Mouse (Mus musculus) MEL (cell line): ENCODE measurements around the gene Crbn. TPM values are rescaled to one million over a fixed set of nuclear protein-coding genes. Genes with fewer than 3 reads are reported as not detected.

ENCODE experiments used
- DNase-seq: peaks from one replicate; pipeline ENCODE4 v3.0.0; 2011; ENCODE audit warnings: low read depth, low spot score
- H3K27ac ChIP-seq: 2 replicates; pipeline ENCODE4 v1.5.1; 2012; ENCODE audit warnings: low read depth, mild to moderate bottlenecking, control low read depth, low read length, moderate library complexity; ENCODE audit not compliant: control insufficient read depth
- H3K27me3 ChIP-seq, 2 experiments: fragments of 150-350 bp in 1 of 2; sonication (generic) in 1 of 2; 2 replicates each; pipeline ENCODE4 v1.6.1; 2012; ENCODE audit warnings: low read length in 2 of 2, mild to moderate bottlenecking in 2 of 2, improper control_type of control experiment in 1 of 2, moderate library complexity in 1 of 2; ENCODE audit not compliant: insufficient read depth in 2 of 2, control insufficient read depth in 1 of 2
- H3K36me3 ChIP-seq, 2 experiments: 2 replicates each; pipeline ENCODE4 v1.6.1; 2012 to 2014; ENCODE audit warnings: low read length in 2 of 2, improper control_type of control experiment in 1 of 2, inconsistent platforms in 1 of 2, mild to moderate bottlenecking in 1 of 2; ENCODE audit not compliant: insufficient read depth in 2 of 2, control insufficient read depth in 1 of 2
- H3K4me1 ChIP-seq, 2 experiments: fragments of 150-350 bp in 1 of 2; sonication (generic) in 1 of 2; 2 replicates each; pipeline ENCODE4 v1.6.1; 2012; ENCODE audit warnings: low read length in 2 of 2, improper control_type of control experiment in 1 of 2, mild to moderate bottlenecking in 1 of 2; ENCODE audit not compliant: insufficient read depth in 2 of 2, control insufficient read depth in 1 of 2
- H3K4me3 ChIP-seq, 2 experiments: fragments of 150-350 bp in 1 of 2; sonication (generic) in 1 of 2; 2 replicates each; pipeline ENCODE4 v1.5.1; 2012; ENCODE audit warnings: low read depth in 2 of 2, low read length in 2 of 2, mild to moderate bottlenecking in 2 of 2, moderate library complexity in 2 of 2, control low read depth in 1 of 2, improper control_type of control experiment in 1 of 2; ENCODE audit not compliant: control insufficient read depth in 1 of 2, insufficient read depth in 1 of 2
- H3K79me2 ChIP-seq: 2 replicates; pipeline ENCODE4 v1.6.1; 2012; ENCODE audit warnings: mild to moderate bottlenecking, low read length, moderate library complexity; ENCODE audit not compliant: control insufficient read depth, poor library complexity, insufficient read depth
- H3K9ac ChIP-seq: 2 replicates; pipeline ENCODE4 v1.6.1; 2012; ENCODE audit warnings: low read depth, mild to moderate bottlenecking, control low read depth, low read length, moderate library complexity; ENCODE audit not compliant: control insufficient read depth, poor library complexity, severe bottlenecking
- H3K9me3 ChIP-seq: fragments of 150-350 bp; sonication (generic); replicated peaks from 2 replicates; pipeline ENCODE4 v1.6.1; 2012; ENCODE audit warnings: mild to moderate bottlenecking, low read length, improper control_type of control experiment, moderate library complexity; ENCODE audit not compliant: insufficient read depth
- BHLHE40 ChIP-seq: IDR thresholded peaks from 2 replicates; pipeline ENCODE4 v1.6.1; 2012; ENCODE audit warnings: low read depth, mild to moderate bottlenecking, inconsistent platforms, low read length, improper control_type of control experiment, borderline replicate concordance
- CHD2 ChIP-seq: IDR thresholded peaks from 2 replicates; pipeline ENCODE4 v1.6.1; 2011; ENCODE audit warnings: low read length, improper control_type of control experiment
- CTCF ChIP-seq, 3 experiments: IDR thresholded peaks in 2 of 3; conservative IDR thresholded peaks in 1 of 3; 2 replicates each; pipeline ENCODE4 v1.5.1; 2011 to 2012; ENCODE audit warnings: low read length in 3 of 3, low read depth in 2 of 3, mild to moderate bottlenecking in 2 of 3, improper control_type of control experiment in 1 of 3, inconsistent platforms in 1 of 3, mixed read lengths in 1 of 3, moderate library complexity in 1 of 3; ENCODE audit not compliant: control insufficient read depth in 1 of 3, insufficient read depth in 1 of 3, poor library complexity in 1 of 3, severe bottlenecking in 1 of 3
- E2F4 ChIP-seq: IDR thresholded peaks from 2 replicates; pipeline ENCODE4 v1.6.1; 2011; ENCODE audit warnings: low read depth, low read length, improper control_type of control experiment, borderline replicate concordance
- ELF1 ChIP-seq: IDR thresholded peaks from 2 replicates; pipeline ENCODE4 v1.6.1; 2014; ENCODE audit warnings: low read depth, mild to moderate bottlenecking, inconsistent platforms, low read length, improper control_type of control experiment, moderate library complexity
- EP300 ChIP-seq, 2 experiments: IDR thresholded peaks; 2 replicates each; pipeline ENCODE4 v1.6.1; 2011; ENCODE audit warnings: improper control_type of control experiment in 2 of 2, low read length in 2 of 2, low read depth in 1 of 2, mild to moderate bottlenecking in 1 of 2
- ETS1 ChIP-seq: IDR thresholded peaks from 2 replicates; pipeline ENCODE4 v1.6.1; 2012; ENCODE audit warnings: low read depth, mild to moderate bottlenecking, inconsistent platforms, low read length, improper control_type of control experiment, moderate library complexity
- HCFC1 ChIP-seq: IDR thresholded peaks from 2 replicates; pipeline ENCODE4 v1.6.1; 2012; ENCODE audit warnings: low read depth, mild to moderate bottlenecking, inconsistent platforms, low read length, improper control_type of control experiment, moderate library complexity
- JUND ChIP-seq: IDR thresholded peaks from 2 replicates; pipeline ENCODE4 v1.6.1; 2011; ENCODE audit warnings: low read depth, mild to moderate bottlenecking, improper control_type of control experiment, low read length
- KAT2A ChIP-seq: conservative IDR thresholded peaks from 2 replicates; pipeline ENCODE4 v1.6.1; 2012; ENCODE audit warnings: low read depth, low read length, improper control_type of control experiment, inconsistent platforms
- MAFK ChIP-seq: IDR thresholded peaks from 2 replicates; pipeline ENCODE4 v1.6.1; 2011; ENCODE audit warnings: low read depth, mild to moderate bottlenecking, low read length, improper control_type of control experiment, borderline replicate concordance
- MEF2A ChIP-seq: IDR thresholded peaks from 2 replicates; pipeline ENCODE4 v1.6.1; 2014; ENCODE audit warnings: low read depth, mild to moderate bottlenecking, inconsistent platforms, low read length, improper control_type of control experiment; ENCODE audit not compliant: poor library complexity, insufficient replicate concordance, severe bottlenecking; ENCODE audit errors: extremely low read depth
- MXI1 ChIP-seq: IDR thresholded peaks from 2 replicates; pipeline ENCODE4 v1.6.1; 2011; ENCODE audit warnings: mild to moderate bottlenecking, low read depth, low read length, improper control_type of control experiment
- MYB ChIP-seq: IDR thresholded peaks from 2 replicates; pipeline ENCODE4 v1.6.1; 2011; ENCODE audit warnings: mild to moderate bottlenecking, low read depth, low read length, improper control_type of control experiment
- MYC ChIP-seq: IDR thresholded peaks from 2 replicates; pipeline ENCODE4 v1.6.1; 2011; ENCODE audit warnings: low read depth, mild to moderate bottlenecking, low read length, improper control_type of control experiment, moderate library complexity
- NRF1 ChIP-seq: IDR thresholded peaks from 2 replicates; pipeline ENCODE4 v1.6.1; 2014; ENCODE audit warnings: low read depth, mild to moderate bottlenecking, inconsistent platforms, low read length, improper control_type of control experiment, moderate library complexity; ENCODE audit not compliant: poor library complexity, insufficient read depth, severe bottlenecking
- POLR2A ChIP-seq, 2 experiments: IDR thresholded peaks; 2 replicates each; pipeline ENCODE4 v1.6.1; 2011 to 2012; ENCODE audit warnings: low read length in 2 of 2, mild to moderate bottlenecking in 2 of 2, control low read depth in 1 of 2, improper control_type of control experiment in 1 of 2, low read depth in 1 of 2, moderate library complexity in 1 of 2; ENCODE audit not compliant: control insufficient read depth in 1 of 2, insufficient read depth in 1 of 2, poor library complexity in 1 of 2
- POLR2AphosphoS2 ChIP-seq: IDR thresholded peaks from 2 replicates; pipeline ENCODE4 v1.6.1; 2011; ENCODE audit warnings: low read length, improper control_type of control experiment
- RCOR1 ChIP-seq: IDR thresholded peaks from 2 replicates; pipeline ENCODE4 v1.6.1; 2012; ENCODE audit warnings: low read depth, mild to moderate bottlenecking, inconsistent platforms, low read length, improper control_type of control experiment
- SIN3A ChIP-seq: IDR thresholded peaks from 2 replicates; pipeline ENCODE4 v1.6.1; 2012; ENCODE audit warnings: low read length, improper control_type of control experiment, inconsistent platforms
- SMC3 ChIP-seq: IDR thresholded peaks from 2 replicates; pipeline ENCODE4 v1.6.1; 2011; ENCODE audit warnings: low read depth, low read length, improper control_type of control experiment
- TAL1 ChIP-seq: IDR thresholded peaks from 2 replicates; pipeline ENCODE4 v1.6.1; 2012; ENCODE audit warnings: mild to moderate bottlenecking, inconsistent platforms, low read length, moderate library complexity, mixed read lengths
- TBP ChIP-seq: IDR thresholded peaks from 2 replicates; pipeline ENCODE4 v1.8.0; 2011; ENCODE audit warnings: low read depth, low read length, improper control_type of control experiment
- TCF12 ChIP-seq: IDR thresholded peaks from 2 replicates; pipeline ENCODE4 v1.6.1; 2014; ENCODE audit warnings: low read depth, mild to moderate bottlenecking, inconsistent platforms, low read length, improper control_type of control experiment, moderate library complexity
- UBTF ChIP-seq: IDR thresholded peaks from 2 replicates; pipeline ENCODE4 v1.6.1; 2012; ENCODE audit warnings: low read depth, mild to moderate bottlenecking, inconsistent platforms, low read length, improper control_type of control experiment, moderate library complexity, borderline replicate concordance; ENCODE audit not compliant: insufficient read depth
- USF1 ChIP-seq: IDR thresholded peaks from 2 replicates; pipeline ENCODE4 v1.6.1; 2014; ENCODE audit warnings: low read depth, mild to moderate bottlenecking, inconsistent platforms, low read length, improper control_type of control experiment, moderate library complexity
- USF2 ChIP-seq, 2 experiments: IDR thresholded peaks; 2 replicates each; pipeline ENCODE4 v1.6.1; 2011 to 2012; ENCODE audit warnings: improper control_type of control experiment in 2 of 2, low read length in 2 of 2, borderline replicate concordance in 1 of 2, inconsistent platforms in 1 of 2, low read depth in 1 of 2, mild to moderate bottlenecking in 1 of 2; ENCODE audit not compliant: insufficient read depth in 1 of 2
- ZC3H11A ChIP-seq: IDR thresholded peaks from 2 replicates; pipeline ENCODE4 v1.6.1; 2012; ENCODE audit warnings: low read depth, mild to moderate bottlenecking, inconsistent platforms, low read length, improper control_type of control experiment
- ZKSCAN1 ChIP-seq: IDR thresholded peaks from 2 replicates; pipeline ENCODE4 v1.6.1; 2012; ENCODE audit warnings: low read depth, mild to moderate bottlenecking, inconsistent platforms, low read length, improper control_type of control experiment, moderate library complexity
- ZMIZ1 ChIP-seq: IDR thresholded peaks from 2 replicates; pipeline ENCODE4 v1.6.1; 2012; ENCODE audit warnings: low read depth, mild to moderate bottlenecking, inconsistent platforms, low read length, improper control_type of control experiment, moderate library complexity
- ZNF384 ChIP-seq: IDR thresholded peaks from 2 replicates; pipeline ENCODE4 v1.6.1; 2012; ENCODE audit warnings: low read depth, mild to moderate bottlenecking, inconsistent platforms, low read length, improper control_type of control experiment
- polyA plus RNA-seq, 2 experiments: library from polyadenylated mRNA; stranded (reverse) in 1 of 2; unstranded in 1 of 2; fragments of >175 nt in 1 of 2; fragments of >200 nt in 1 of 2; gene quantifications; 2 replicates each; pipeline versions ENCODE4 v1.2.1 to v1.2.4; 2012; ENCODE audit warnings: low replicate concordance in 2 of 2, low read depth in 1 of 2; ENCODE audit not compliant: insufficient read length in 2 of 2, insufficient read depth in 1 of 2, missing spikeins in 1 of 2
- total RNA-seq: library from RNA; depleted of rRNA; stranded (reverse); fragments of 300-350 nt; gene quantifications from 2 replicates; pipeline ENCODE4 v1.2.3, GENCODE M21; 2012

Gene Crbn
- total and polyA plus RNA-seq, 3 experiments, result 17.0 to 21.0 TPM; not detected in 1

DNA sequence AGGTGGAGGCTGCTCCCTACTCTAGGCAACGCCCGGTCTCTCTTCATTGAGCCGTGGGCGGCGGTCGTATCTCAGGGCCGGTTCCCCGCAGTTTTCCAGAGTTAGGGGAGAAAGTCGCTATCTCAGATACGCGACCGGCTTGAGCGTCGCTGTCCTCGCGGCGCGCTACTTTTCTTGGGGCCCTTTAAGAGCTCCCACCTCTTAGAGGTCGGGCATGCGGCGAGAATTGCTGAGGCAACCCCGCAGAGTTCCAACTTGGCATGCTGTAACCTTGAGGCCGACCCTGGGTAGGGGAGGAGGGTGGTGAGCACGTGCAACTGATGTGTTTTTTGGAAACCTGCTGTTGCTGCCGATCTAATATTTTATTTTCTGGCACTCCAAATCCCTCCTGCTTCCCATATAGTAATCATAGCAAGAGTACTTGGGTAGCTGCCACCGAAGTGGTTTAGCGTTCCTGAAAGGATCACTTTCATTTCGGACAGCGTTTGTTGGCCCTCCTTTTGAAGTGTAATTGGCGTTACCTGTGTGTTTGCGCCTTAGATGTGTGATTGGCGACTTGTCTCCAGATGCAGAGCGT is 30.5 kb downstream of the Crbn start (continued):
- TF ChIP-seq CTCF (IDR thresholded peaks at IDR 0.05 in 2 of 3, conservative IDR thresholded peaks at IDR 0.05 in 1 of 3; ENCODE audit: control insufficient read depth in 1 of 3, insufficient read depth in 1 of 3, low read depth in 2 of 3, low read length in 3 of 3, poor library complexity in 1 of 3, severe bottlenecking in 1 of 3), result no peak
- TF ChIP-seq TCF12, result no peak

DNA sequence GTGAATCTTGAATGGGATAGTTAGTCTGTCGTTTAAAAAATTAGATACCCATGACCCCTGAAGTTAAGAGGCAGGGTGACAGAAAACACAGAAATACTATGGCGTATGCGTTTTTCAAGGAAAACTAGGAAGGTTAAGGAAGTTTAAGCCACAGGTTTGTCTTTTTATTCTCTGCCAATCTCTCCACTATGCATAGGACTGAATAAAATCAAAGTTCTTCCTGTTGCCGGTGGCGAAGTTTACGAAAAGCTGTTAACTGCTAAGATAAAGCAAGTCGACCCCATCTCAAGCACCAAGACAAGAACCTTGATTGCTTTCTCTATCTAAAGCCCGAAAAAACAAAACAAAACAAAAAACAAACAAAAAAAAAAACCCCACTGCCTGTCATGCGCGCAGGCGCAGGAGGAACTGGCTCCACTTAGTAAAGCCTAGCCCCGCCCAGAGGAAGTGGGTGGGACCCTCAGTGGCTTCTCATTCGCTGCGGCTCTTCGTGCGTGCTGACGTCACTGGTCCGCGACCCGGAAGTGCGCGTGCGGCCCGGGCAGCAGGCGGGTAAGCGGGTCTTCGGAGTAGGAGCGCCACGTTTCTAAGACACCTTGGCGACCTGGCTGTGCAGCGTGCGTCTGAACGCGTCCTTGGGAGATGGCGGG is 31.1 kb downstream of the Crbn start, which contains the start of gene Trnt1:
TSS of gene Trnt1 (plus strand) at position 481 of the 650 bp plus-strand sequence.
- Histone ChIP-seq H3K9me3 (no peaks in the 10 kb centered on the region), H3K9ac (peak within 1 kb of the TSS; percentile 98), H3K36me3 (peaks cover 8 to 20% of the 10 kb centered on the region in 2 experiments), H3K4me1 (peaks cover 0 to 3% of the 10 kb centered on the region in 2 experiments; a peak in 1 of 4 replicates), H3K27ac (peak within 1 kb of the TSS; percentile 89), H3K79me2 (peaks cover 21% of the 10 kb centered on the region), H3K4me3 (peak within 1 kb of the TSS; percentile 94 to 97), H3K27me3 (peaks cover 2 to 3% of the 10 kb centered on the region in 2 experiments)
- DNase-seq, result peak; percentile 99
- TF ChIP-seq E2F4 (0 out of 2 replicates have a peak, but pooled peaks have one; percentile 68), ELF1 (peak; percentile 100), SMC3 (no peak), KAT2A (peak; percentile 57; the same call in 1 of the 2 replicates), MXI1 (peak; percentile 99), TCF12 (peak; percentile 71), ZMIZ1 (peak; percentile 14; the same call in 1 of the 2 replicates), USF1 (0 out of 2 replicates have a peak, but pooled peaks have one; percentile 18), UBTF (no peak), RCOR1 (peak; percentile 8; the same call in 1 of the 2 replicates), BHLHE40 (0 out of 2 replicates have a peak, but pooled peaks have one; percentile 45), SIN3A (peak; percentile 99), MYB (no peak), ZNF384 (peak; percentile 95), TAL1 (no peak), TBP (peak; percentile 75; the same call in 1 of the 2 replicates), MEF2A (no peak), POLR2AphosphoS2 (peak; percentile 89), POLR2A (IDR thresholded peaks at IDR 0.05; ENCODE audit: control insufficient read depth in 1 of 2, insufficient read depth in 1 of 2, low read depth in 1 of 2, low read length in 2 of 2, poor library complexity in 1 of 2) (peak; percentile 75 to 91), USF2 (IDR thresholded peaks at IDR 0.05; ENCODE audit: borderline replicate concordance in 1 of 2, insufficient read depth in 1 of 2, low read depth in 1 of 2, low read length in 2 of 2) (no peak), JUND (no peak), CTCF (IDR thresholded peaks at IDR 0.05 in 2 of 3, conservative IDR thresholded peaks at IDR 0.05 in 1 of 3; ENCODE audit: control insufficient read depth in 1 of 3, insufficient read depth in 1 of 3, low read depth in 2 of 3, low read length in 3 of 3, poor library complexity in 1 of 3, severe bottlenecking in 1 of 3) (no peak), MYC (peak; percentile 76; the same call in 1 of the 2 replicates), MAFK (no peak), ZC3H11A (no peak), NRF1 (peak; percentile 87), CHD2 (0 out of 2 replicates have a peak, but pooled peaks have one; percentile 10), ZKSCAN1 (peak; percentile 87), HCFC1 (peak; percentile 93), EP300 (IDR thresholded peaks at IDR 0.05; ENCODE audit: low read depth in 1 of 2, low read length in 2 of 2) (no peak), ETS1 (peak; percentile 27; the same call in 1 of the 2 replicates)
